Mouse (Mus musculus): ENCODE data around the gene Lin9. TPM values are rescaled to one million over a fixed set of nuclear protein-coding genes. Genes with fewer than 3 reads are reported as not detected.
"Not testable (repeated sequence)": the region's sequence is repeated elsewhere in the genome, so short reads cannot be mapped to it uniquely, and the experiment has no call there.

Lin9 gene
- 1 to 10 TPM; 3.5 to 3.6 TPM for total RNA-seq (2021)
- long read RNA-seq, experiment 1, partial matches to known transcripts, result 0 of 6 reads
- long read RNA-seq, experiment 1, other reads (novel, unspliced or antisense), result 4 of 6 reads
- long read RNA-seq, experiment 2, partial matches to known transcripts, result 2 of 6 reads
- long read RNA-seq, experiment 2, other reads (novel, unspliced or antisense), result 1 of 6 reads

DNA sequence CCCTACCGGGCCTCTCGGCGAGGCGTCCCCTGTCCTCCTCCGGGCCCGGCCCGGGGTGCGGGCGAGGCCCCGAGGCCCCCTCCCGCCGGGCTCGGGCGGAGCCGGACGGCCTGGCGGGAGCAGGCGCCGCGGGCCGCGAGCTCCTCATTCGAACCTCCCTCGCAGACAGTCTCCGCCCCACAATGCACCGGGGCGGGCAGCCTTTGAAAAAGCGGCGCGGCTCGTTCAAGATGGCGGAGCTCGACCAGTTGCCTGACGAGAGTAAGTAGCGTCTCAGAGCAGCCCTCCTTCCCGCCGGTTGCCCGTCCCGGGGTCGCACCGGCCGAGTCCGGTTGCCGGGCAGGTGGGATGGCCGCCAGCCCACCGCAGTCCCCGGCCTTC, at the start of gene Lin9:
Gene Lin9 (plus strand): TSS at position 14 of the 381 bp plus-strand sequence.
- peak; percentile 85 for DNase-seq
- intact Hi-C loops (cut with DNase I), result loop anchor here (5.0 kb wide), 1 partner anchor 39 kb away; no protein-coding TSS in a partner anchor

- no peak for DNase-seq
- intact Hi-C loops (cut with DNase I), result loop anchor here (5.0 kb wide), 1 partner anchor 42 kb away; the partner anchor contains the start of gene Lin9
Observed at GRCm38 (mm10) chr1:180600578-180600977, 40.4 kb upstream of the Lin9 start.

GRCm38 (mm10) chr1:180601806-180602205, 39.1 kb upstream of the Lin9 start:
- DNase-seq, result no peak
- intact Hi-C loops (cut with DNase I), result loop anchor here (5.0 kb wide), 1 partner anchor 40 kb away; the partner anchor contains the start of gene Lin9

- intact Hi-C loops (cut with DNase I), result loop anchor here (5.0 kb wide), 1 partner anchor 38 kb away; the partner anchor contains the start of gene Lin9
- peak; percentile 30 to 58 for DNase-seq
Observed at GRCm38 (mm10) chr1:180604579-180604978, 36.4 kb upstream of the Lin9 start.

- no peak for DNase-seq
- intact Hi-C loops (cut with DNase I), result loop anchor here (5.0 kb wide), 1 partner anchor 126 kb away; no protein-coding TSS in a partner anchor
Observed at GRCm38 (mm10) chr1:180606106-180606505, 34.8 kb upstream of the Lin9 start.

- DNase-seq, result no peak
- intact Hi-C loops (cut with DNase I), result loop anchor here (5.0 kb wide), 1 partner anchor 125 kb away; no protein-coding TSS in a partner anchor
Observed at GRCm38 (mm10) chr1:180606796-180607577, 34.0 kb upstream of the Lin9 start.

DNA sequence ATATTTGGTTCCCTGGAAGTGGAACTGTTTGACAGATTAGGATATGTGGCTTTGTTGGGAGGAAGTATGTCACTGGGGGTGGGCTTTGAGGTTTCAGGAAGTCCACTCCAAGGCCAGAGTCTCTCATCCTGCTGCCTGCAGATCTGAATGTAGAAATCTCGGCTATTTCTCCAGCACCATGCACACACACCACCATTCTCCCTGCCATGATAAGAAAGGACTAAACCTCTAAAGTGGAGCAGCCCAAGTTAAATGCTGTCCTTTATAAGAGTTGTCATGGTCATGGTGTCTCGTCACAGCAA, 33.4 kb upstream of the Lin9 start:
- intact Hi-C loops (cut with DNase I), result loop anchor here (5.0 kb wide), 1 partner anchor 125 kb away; no protein-coding TSS in a partner anchor
- DNase-seq, result no peak

GRCm38 (mm10) chr1:180611842-180612241, 29.1 kb upstream of the Lin9 start:
- intact Hi-C loops (cut with DNase I); DNase-seq: not testable (repeated sequence)

DNA sequence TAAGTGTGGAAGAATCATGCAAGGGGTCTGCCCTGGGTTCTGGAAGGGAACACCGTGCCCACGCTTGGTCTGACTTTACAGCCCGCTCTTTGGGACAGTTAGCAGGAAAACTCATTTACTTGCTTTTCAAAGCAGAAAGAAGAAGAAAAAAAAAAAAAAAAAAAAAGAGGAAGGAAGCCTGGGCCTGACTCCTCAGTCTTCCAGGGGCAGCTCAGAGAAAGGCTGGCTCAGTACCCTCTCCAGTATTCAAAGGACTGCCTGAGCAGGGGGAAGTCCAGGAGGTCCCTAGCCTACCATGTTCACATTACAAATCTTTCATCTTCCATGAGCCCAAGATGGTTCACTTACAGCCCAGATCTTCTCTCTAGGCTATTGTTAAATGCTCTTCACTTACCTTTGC, 24.2 kb upstream of the Lin9 start:
- intact Hi-C loops (cut with DNase I), result no loop called here
- no peak for DNase-seq

- intact Hi-C loops (cut with DNase I), result no loop called here
- DNase-seq, result no peak
Observed at GRCm38 (mm10) chr1:180622389-180622788, 18.6 kb upstream of the Lin9 start.

DNA sequence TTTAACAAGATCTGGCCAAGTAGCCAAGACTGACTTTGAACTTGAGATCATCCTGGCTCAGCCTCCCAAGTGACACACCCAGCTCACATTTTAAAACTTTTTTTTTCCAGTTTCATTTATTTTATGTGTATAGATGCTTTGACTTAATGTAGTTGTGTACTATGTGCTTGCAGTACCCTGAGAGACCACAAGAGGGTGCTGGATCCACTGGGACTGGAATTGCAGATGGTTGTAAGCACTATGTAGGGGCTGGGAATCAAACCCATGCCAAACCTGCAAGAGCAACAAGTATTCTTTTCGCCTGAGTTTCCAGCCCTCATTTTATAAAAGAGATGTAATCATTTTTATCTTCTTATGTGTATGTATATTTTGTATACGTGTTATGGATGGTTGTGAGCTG, 17.0 kb upstream of the Lin9 start:
- intact Hi-C loops (cut with DNase I), result no loop called here
- no peak for DNase-seq

DNA sequence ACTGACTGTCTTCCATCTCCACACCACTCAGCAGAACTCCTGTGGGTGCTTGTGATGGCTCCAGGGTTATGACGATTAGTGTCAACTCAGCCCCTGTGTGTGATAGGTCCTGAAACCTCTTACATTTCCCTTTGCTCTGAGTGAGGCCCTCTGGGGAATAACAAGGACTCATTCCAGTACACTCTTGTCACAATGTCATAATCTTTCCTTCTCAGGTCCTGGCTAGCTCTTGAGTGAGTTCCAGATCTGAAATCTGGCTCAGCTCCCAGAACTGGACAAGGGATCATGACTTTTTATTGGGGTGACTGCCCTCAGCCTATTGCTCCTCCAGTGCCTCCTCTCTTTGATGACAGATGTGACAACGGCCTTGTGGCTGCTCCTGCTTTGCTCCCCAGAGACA, 14.8 kb upstream of the Lin9 start:
- intact Hi-C loops (cut with DNase I), result no loop called here
- no peak for DNase-seq

GRCm38 (mm10) chr1:180637796-180638195, 3.2 kb upstream of the Lin9 start:
- intact Hi-C loops (cut with DNase I); DNase-seq: not testable (repeated sequence)

- intact Hi-C loops (cut with DNase I), result loop anchor here (5.0 kb wide), 1 partner anchor 37 kb away; no protein-coding TSS in a partner anchor
- no peak for DNase-seq
Observed at GRCm38 (mm10) chr1:180639416-180640401, 1.2 kb upstream of the Lin9 start.

- intact Hi-C loops (cut with DNase I), result loop anchor here (5.0 kb wide), 1 partner anchor 38 kb away; no protein-coding TSS in a partner anchor
- DNase-seq, result peak; percentile 19 to 49
Observed at GRCm38 (mm10) chr1:180640605-180641125, 285 bp upstream of the Lin9 start.

DNA sequence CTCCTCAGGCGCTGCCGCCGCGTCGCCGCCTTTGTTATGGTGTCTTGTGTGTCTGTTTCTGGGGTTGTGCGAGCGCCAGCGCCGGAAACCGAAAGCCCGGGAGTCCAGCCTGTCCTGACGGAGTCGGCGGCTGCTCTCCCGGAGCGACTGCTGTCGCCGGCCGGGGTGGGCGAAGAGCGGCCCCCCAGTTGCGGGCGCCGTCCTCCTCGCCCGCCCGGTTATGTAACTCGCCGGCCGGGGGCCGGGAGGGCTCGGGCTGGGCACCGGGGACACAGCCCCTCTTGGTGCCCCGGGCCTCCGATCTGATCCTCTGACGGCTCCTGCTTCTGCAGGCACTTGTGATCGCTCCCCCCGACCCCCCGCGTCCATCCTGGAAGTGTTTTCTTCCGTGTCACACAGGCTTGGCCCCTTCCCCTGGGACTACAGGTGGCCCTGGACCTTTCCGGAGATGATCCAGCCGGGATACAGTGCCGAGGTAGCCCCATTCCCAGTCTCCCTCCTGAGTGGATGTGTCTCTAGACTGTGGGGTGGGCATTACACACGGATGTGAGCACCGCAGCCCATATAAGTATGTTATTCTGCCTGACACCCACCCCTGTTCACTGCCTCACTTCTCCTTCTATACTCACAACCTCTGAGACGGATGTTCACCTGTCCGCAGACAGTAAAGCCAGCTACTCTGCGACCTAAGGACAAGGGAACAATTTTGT, 723 bp downstream of the Lin9 start:
- peak in 1 of 2 experiments; percentile 5 for DNase-seq
- intact Hi-C loops (cut with DNase I), result loop anchor here (5.0 kb wide), 1 partner anchor 39 kb away; no protein-coding TSS in a partner anchor

DNA sequence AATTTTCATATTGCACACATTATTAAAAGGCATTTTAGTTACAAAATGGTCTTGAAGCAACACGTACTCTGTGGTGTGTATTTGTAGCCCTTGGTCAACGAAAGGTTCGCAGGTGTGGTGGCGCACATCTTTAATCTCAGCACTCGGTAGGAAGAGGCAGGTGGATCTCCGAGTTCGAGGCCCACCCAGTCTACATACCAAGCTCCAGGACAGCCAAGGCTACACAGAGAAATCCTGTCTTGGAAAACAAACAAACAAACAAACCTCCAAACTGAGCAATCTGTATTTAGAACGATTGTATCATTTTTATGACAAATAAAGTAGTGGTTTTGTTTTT, 1.2 kb downstream of the Lin9 start:
- no peak for DNase-seq
- intact Hi-C loops (cut with DNase I), result loop anchor here (5.0 kb wide), 1 partner anchor 40 kb away; no protein-coding TSS in a partner anchor

GRCm38 (mm10) chr1:180691284-180691683, 50.3 kb downstream of the Lin9 start:
- intact Hi-C loops (cut with DNase I), result no loop called here
- no peak for DNase-seq

GRCm38 (mm10) chr1:180696626-180697352, 55.8 kb downstream of the Lin9 start, which contains the start of gene Mixl1:
Mixl1 (minus strand) TSS chr1:180697034.
- DNase-seq, result no peak
- intact Hi-C loops (cut with DNase I), result no loop called here
